Mouse (Mus musculus) megakaryocyte, embryonic 14.5 days (primary cell): Measurements from ENCODE around the gene Cd84. TPM values are rescaled to one million over a fixed set of nuclear protein-coding genes. Genes with fewer than 3 reads are reported as not detected.
A peak's percentile ranks its signal among the peaks of the same experiment; 100 is the strongest.
"Not testable (repeated sequence)": the region's sequence is repeated elsewhere in the genome, so short reads cannot be mapped to it uniquely, and the experiment has no call there.

Source experiments
- H3K27me3 ChIP-seq: replicated peaks from 2 replicates; pipeline ENCODE3; 2012; ENCODE audit warnings: inconsistent platforms
- H3K36me3 ChIP-seq: replicated peaks from 2 replicates; pipeline ENCODE3; 2012; ENCODE audit warnings: low read length, inconsistent platforms, mixed read lengths
- H3K4me1 ChIP-seq: 2 replicates; pipeline ENCODE4 v1.6.1; 2012; ENCODE audit warnings: inconsistent platforms
- H3K4me3 ChIP-seq: replicated peaks from 2 replicates; pipeline ENCODE3; 2012; ENCODE audit warnings: moderate library complexity, mild to moderate bottlenecking, inconsistent platforms
- H3K9me3 ChIP-seq: 2 replicates; pipeline ENCODE4 v1.6.1; 2012; ENCODE audit warnings: inconsistent platforms
- FLI1 ChIP-seq: IDR thresholded peaks from 2 replicates; pipeline ENCODE4 v1.6.1; 2012; ENCODE audit warnings: low read length, inconsistent platforms, mixed read lengths
- GATA1 ChIP-seq: IDR thresholded peaks from 3 replicates; pipeline ENCODE4 v1.6.1; 2012; ENCODE audit warnings: mixed read lengths, low read length, inconsistent platforms, borderline replicate concordance
- polyA plus RNA-seq: library from polyadenylated mRNA; stranded (reverse); fragments of >175 nt; gene quantifications from 2 replicates; pipeline ENCODE4 v1.2.3, GENCODE M21; 2012; ENCODE audit warnings: low replicate concordance; ENCODE audit not compliant: insufficient read depth

Cd84 gene
- 1.2 and 4.2 TPM in 2 replicates for polyA plus RNA-seq

DNA sequence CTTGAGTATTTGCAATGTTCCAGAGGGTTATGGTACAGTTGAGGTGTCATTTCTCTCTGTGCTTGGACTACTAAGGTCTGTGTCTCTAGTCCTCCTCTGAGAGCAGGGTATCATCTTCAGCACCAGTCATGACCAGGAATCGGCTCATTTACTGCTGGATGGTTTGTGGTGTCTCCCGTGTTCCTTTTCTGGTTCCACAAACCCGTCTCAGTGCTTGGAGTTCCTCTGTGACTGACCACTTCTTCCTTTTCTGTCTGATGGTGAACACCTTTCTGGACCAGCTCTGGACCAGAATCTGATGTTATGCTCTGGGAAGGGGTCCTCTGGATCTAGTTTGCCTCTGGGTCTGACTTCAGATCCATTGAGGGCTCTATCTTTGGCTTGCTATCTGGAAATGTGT lies at the start of gene Cd84:
TSS of gene Cd84 (plus strand) at position 210 of the 400 bp plus-strand sequence.
- no peaks in the 10 kb centered on the region for H3K9me3 ChIP-seq
- peaks cover 8% of the 10 kb centered on the region for H3K36me3 ChIP-seq
- no peak for TF ChIP-seq GATA1
- no peak for TF ChIP-seq FLI1
- H3K27me3 ChIP-seq: no peaks in the 10 kb centered on the region
- peak within 1 kb of the TSS; percentile 90 for H3K4me3 ChIP-seq
- H3K4me1 ChIP-seq: peaks cover 30% of the 10 kb centered on the region

- Histone ChIP-seq H3K27me3 (no peaks in the 10 kb centered on the region), H3K9me3 (no peaks in the 10 kb centered on the region), H3K36me3 (peaks cover 99% of the 10 kb centered on the region), H3K4me1 (peaks cover 87% of the 10 kb centered on the region), H3K4me3 (no peak overlapping the region)
- no peak for TF ChIP-seq GATA1
- no peak for TF ChIP-seq FLI1
Measured at GRCm38 (mm10) chr1:171791491-171791890, 48.0 kb upstream of the Cd84 start.

- TF ChIP-seq FLI1 (no peak), GATA1 (no peak)
- H3K27me3 ChIP-seq: no peaks in the 10 kb centered on the region
- H3K36me3 ChIP-seq: peaks cover 99% of the 10 kb centered on the region
- H3K4me3 ChIP-seq: no peak overlapping the region
- peaks cover 58% of the 10 kb centered on the region for H3K4me1 ChIP-seq
- no peaks in the 10 kb centered on the region for H3K9me3 ChIP-seq
Measured at GRCm38 (mm10) chr1:171796185-171796584, 43.3 kb upstream of the Cd84 start.

DNA sequence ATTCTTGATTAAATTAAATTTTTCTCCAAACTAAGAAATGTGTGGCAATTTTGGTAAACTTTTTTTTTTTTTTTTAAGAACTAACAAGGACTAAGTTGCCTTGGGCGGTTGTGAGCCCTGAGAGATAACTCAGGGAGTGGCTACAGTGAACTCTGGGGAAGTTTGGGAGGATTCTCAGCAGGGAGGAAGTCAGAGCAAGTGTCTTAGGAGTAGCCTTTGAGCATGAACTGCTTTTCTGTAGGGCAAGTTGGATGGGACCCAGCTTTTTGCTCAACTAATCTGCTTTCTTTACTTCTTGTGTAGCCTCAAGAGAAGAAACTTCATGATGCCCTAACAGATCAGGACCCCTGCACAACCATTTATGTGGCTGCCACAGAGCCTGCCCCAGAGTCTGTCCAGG lies 41.7 kb upstream of the Cd84 start:
- Histone ChIP-seq H3K9me3 (no peaks in the 10 kb centered on the region), H3K4me3 (no peak overlapping the region), H3K4me1 (peaks cover 44% of the 10 kb centered on the region), H3K36me3 (peaks cover 99% of the 10 kb centered on the region), H3K27me3 (no peaks in the 10 kb centered on the region)
- TF ChIP-seq GATA1 (no peak), FLI1 (no peak)

- H3K36me3 ChIP-seq: peaks cover 98% of the 10 kb centered on the region
- H3K9me3 ChIP-seq: no peaks in the 10 kb centered on the region
- no peak overlapping the region for H3K4me3 ChIP-seq
- peaks cover 36% of the 10 kb centered on the region for H3K4me1 ChIP-seq
- TF ChIP-seq GATA1: no peak
- TF ChIP-seq FLI1: no peak
- no peaks in the 10 kb centered on the region for H3K27me3 ChIP-seq
Measured at GRCm38 (mm10) chr1:171799648-171800047, 39.8 kb upstream of the Cd84 start.

- H3K4me3 ChIP-seq, H3K9me3 ChIP-seq, H3K27me3 ChIP-seq, H3K4me1 ChIP-seq: not testable (repeated sequence)
- H3K36me3 ChIP-seq: peaks cover 22% of the 10 kb centered on the region
Measured at GRCm38 (mm10) chr1:171811048-171811447, 28.4 kb upstream of the Cd84 start.

- no peak for TF ChIP-seq GATA1
- no peak for TF ChIP-seq FLI1
- no peak overlapping the region for H3K4me3 ChIP-seq
- H3K9me3 ChIP-seq: no peaks in the 10 kb centered on the region
- no peaks in the 10 kb centered on the region for H3K36me3 ChIP-seq
- peaks cover 16% of the 10 kb centered on the region for H3K4me1 ChIP-seq
- H3K27me3 ChIP-seq: no peaks in the 10 kb centered on the region
Measured at GRCm38 (mm10) chr1:171815545-171816439, 23.7 kb upstream of the Cd84 start.

GRCm38 (mm10) chr1:171816991-171817390 lies 22.5 kb upstream of the Cd84 start:
- Histone ChIP-seq H3K9me3 (no peaks in the 10 kb centered on the region), H3K27me3 (no peaks in the 10 kb centered on the region), H3K4me1 (peaks cover 16% of the 10 kb centered on the region), H3K36me3 (no peaks in the 10 kb centered on the region), H3K4me3 (no peak overlapping the region)
- TF ChIP-seq FLI1 (no peak), GATA1 (no peak)

DNA sequence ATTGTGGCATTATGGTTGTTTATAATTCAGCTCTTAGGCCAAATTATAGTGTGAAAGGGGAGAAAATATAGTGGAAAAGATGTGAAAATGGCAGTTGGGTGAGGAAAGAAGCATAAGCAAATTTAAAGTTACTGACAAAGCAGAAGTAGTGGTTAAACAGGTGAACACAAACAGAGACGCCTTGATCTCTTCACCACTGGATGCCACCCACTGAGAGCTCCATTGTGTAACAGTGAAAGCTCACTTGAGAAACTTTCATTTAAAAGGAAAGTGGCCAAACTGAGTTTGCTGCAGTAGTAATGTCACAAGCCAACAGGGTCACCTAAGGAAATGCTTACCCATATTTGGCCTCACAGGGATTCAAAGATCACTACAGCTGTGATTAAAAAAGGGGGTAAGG lies 18.2 kb upstream of the Cd84 start:
- H3K36me3 ChIP-seq: peaks cover 2% of the 10 kb centered on the region
- TF ChIP-seq GATA1 (no peak), FLI1 (no peak)
- H3K9me3 ChIP-seq: peaks cover 6% of the 10 kb centered on the region
- H3K4me3 ChIP-seq: no peak overlapping the region
- H3K27me3 ChIP-seq: no peaks in the 10 kb centered on the region
- H3K4me1 ChIP-seq: peaks cover 11% of the 10 kb centered on the region

DNA sequence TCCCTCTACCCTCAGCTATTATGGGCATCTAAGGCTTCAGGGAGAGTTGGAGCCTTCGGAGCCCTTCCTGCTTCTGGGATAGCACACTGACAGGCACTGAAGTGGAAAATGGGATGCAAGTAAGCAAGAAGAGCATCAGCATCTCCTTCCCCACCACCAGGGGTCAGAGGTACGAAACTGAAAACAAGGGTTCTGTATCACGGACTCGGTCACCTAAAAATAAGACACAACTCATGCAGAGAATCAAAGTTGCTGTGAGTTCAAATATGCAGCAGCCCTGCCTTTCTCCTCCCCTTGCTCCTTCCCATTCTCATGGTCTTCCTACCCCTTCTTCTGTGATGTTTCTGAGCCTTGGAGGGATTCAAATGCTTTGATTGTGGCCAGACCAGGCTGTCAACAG lies 14.0 kb upstream of the Cd84 start:
- H3K9me3 ChIP-seq: peaks cover 6% of the 10 kb centered on the region
- no peak for TF ChIP-seq GATA1
- no peak for TF ChIP-seq FLI1
- H3K4me1 ChIP-seq: peaks cover 12% of the 10 kb centered on the region; the same call in 1 of the 2 replicates

GRCm38 (mm10) chr1:171826164-171826563 lies 13.3 kb upstream of the Cd84 start:
- Histone ChIP-seq H3K27me3 (no peaks in the 10 kb centered on the region), H3K4me3 (no peak overlapping the region), H3K36me3 (peaks cover 8% of the 10 kb centered on the region), H3K9me3 (peaks cover 6% of the 10 kb centered on the region), H3K4me1 (peaks cover 12% of the 10 kb centered on the region; the same call in 1 of the 2 replicates)
- TF ChIP-seq GATA1: no peak
- TF ChIP-seq FLI1: no peak

More for the DNA sequence above, 14.0 kb upstream of the Cd84 start:
- Histone ChIP-seq H3K27me3 (no peaks in the 10 kb centered on the region), H3K4me3 (no peak overlapping the region), H3K36me3 (peaks cover 8% of the 10 kb centered on the region)
